Mouse (Mus musculus): ENCODE measurements at regions not wholly inside any gene's neighbourhood (a gene's known extent, or its start where the extent isn't known, plus 50 kb on each side); places are given as distances from the start of the nearest gene placed in this dataset.

DNA sequence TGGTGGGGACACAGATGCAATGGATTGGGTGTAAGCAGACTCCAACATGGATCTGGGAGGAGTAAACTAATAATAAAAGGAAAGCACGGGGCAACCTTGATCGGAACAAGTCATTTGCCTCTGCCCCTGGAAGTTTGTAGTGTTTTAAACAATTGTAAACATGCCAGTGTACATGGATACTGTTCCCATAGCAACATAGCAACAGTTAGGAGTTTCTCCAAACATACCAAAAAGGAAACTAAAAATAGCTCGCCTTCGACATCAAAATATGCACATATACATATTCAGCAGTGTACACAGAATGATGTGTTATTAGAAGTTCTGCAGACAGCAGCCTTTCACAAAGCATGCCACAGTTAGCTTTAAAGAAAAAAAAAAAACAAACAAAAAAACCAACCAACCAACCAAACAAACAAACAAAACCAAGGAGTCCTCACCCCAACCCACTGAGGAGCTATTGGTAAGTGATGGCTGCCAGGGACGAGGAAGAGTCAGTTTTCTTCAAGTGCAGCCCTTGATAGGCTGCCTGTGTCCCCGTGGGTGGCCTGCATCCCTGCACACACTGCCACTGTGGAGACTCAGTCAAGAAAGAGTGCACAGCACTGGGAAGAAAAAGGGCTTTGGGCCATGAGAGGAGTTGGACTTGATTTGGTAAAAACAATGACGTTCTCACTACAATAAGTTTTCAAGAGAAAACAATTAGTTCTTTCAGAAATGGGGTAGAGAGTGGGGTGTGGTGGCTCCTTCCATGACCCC, 54.8 kb upstream of the Peli1 start:
- peak; percentile 21 for DNase-seq (ENCODE audit: low read depth, low spot score)

DNA sequence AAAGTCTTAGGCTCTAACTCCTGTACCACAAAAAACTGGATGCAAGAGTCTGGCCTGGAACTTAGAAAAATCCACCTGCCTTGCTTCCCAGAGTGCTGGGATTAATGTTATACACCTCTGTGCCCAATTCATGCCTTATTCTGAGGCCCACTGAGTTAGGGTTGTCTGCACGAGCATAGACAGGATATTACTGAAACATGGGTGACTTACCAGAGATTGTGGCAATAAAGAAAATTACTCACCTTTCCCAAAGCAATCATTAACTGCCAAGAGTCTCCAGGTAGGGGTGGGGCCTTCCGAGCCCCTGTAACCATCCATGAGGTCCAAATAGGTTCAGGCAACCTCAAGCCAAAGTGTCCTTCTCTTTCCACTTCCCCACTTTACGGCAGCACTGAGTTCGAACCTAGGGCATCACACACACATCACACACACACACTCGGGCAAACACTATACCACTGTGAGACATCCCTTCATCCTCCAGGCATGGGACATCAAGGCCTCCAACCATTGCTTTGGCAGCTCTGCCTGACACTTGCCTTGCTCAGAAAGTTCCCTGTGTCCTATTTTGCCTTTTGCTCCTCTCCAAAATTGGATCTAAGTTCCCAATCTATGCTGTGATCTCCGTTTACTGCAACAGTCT, 53.7 kb upstream of the Peli1 start:
- DNase-seq (ENCODE audit: low read depth, low spot score) = no peak

DNA sequence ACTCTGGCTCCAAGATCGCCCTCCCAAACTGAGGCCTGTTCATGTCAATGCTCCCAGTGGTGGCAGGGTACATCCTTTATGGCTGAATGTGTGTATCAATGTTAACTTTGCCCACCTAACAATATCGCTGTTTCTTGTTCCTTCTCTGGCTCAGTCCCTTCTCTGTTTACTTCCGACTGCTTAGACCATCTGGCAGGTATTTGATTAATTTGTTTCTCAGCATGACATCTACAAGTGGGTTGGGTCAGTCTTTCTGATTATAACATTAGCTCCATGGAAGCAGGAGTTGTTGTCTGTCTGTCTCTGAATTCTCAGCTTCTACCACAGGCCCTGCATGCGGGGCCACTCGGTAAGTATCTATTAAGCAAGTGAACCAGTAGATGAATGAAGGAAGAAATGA, 49.9 kb upstream of the Peli1 start:
- no peak for DNase-seq (ENCODE audit: low read depth, low spot score)

Data from CD4-positive, CD25-positive, alpha-beta regulatory T cell, adult 2 months (primary cell).